Mouse (Mus musculus) heart, embryonic 12.5 days (tissue): Measurements from ENCODE around the gene Dpp6. TPM values are rescaled to one million over a fixed set of nuclear protein-coding genes. Genes with fewer than 3 reads are reported as not detected.

Experiments used
- ATAC-seq: fragments of 200-750 bp; cut with Nextera tagmentation; 2 replicates; pipeline ENCODE4 v1.8.0; 2017; ENCODE audit warnings: moderate TSS enrichment, moderate library complexity; ENCODE audit not compliant: insufficient number of reproducible peaks, low FRiP score
- H3K27ac ChIP-seq: fragments of 300-500 bp; sonication (generic); 2 replicates; pipeline ENCODE4 v1.5.1; 2016; ENCODE audit warnings: mild to moderate bottlenecking, moderate library complexity; ENCODE audit not compliant: poor library complexity, severe bottlenecking
- H3K27me3 ChIP-seq: fragments of 300-500 bp; sonication (generic); replicated peaks from 2 replicates; pipeline ENCODE4 v1.6.1; 2016; ENCODE audit warnings: mild to moderate bottlenecking, moderate library complexity
- H3K36me3 ChIP-seq: fragments of 300-500 bp; sonication (generic); 2 replicates; pipeline ENCODE4 v1.6.1; 2016; ENCODE audit warnings: mild to moderate bottlenecking, moderate library complexity
- H3K4me1 ChIP-seq: fragments of 300-500 bp; sonication (generic); replicated peaks from 2 replicates; pipeline ENCODE4 v1.6.1; 2016; ENCODE audit warnings: mild to moderate bottlenecking
- H3K4me2 ChIP-seq: fragments of 300-500 bp; sonication (generic); 2 replicates; pipeline ENCODE4 v1.6.1; 2016; ENCODE audit warnings: mild to moderate bottlenecking, moderate library complexity
- H3K4me3 ChIP-seq: fragments of 300-500 bp; sonication (generic); 2 replicates; pipeline ENCODE4 v1.5.1; 2016; ENCODE audit warnings: mild to moderate bottlenecking
- H3K9ac ChIP-seq: fragments of 300-500 bp; sonication (generic); 2 replicates; pipeline ENCODE4 v1.6.1; 2016; ENCODE audit warnings: mild to moderate bottlenecking, moderate library complexity
- H3K9me3 ChIP-seq: fragments of 300-500 bp; sonication (generic); replicated peaks from 2 replicates; pipeline ENCODE4 v1.6.1; 2016; ENCODE audit warnings: mild to moderate bottlenecking, moderate library complexity
- WGBS: fragments of 180-500 bp; shearing (Covaris S2); methylation state at CpG from one replicate; pipeline ENCODE4 v1.1.7; 2016; 5-methylcytosine and 5-hydroxymethylcytosine counted together
- polyA plus RNA-seq: library from polyadenylated mRNA; unstranded; fragments of >200 nt; fragmentation: Nextera tagmentation; extraction: Ambion mirVana; gene quantifications from 2 replicates; pipeline ENCODE4 v1.2.1, GENCODE M21; 2016

Gene Dpp6
- polyA plus RNA-seq, 1 experiment from 2014 or later, result 0.60 TPM

- no peak overlapping the region for H3K27ac ChIP-seq
- no peaks in the 10 kb centered on the region for H3K9me3 ChIP-seq
- H3K27me3 ChIP-seq, result no peaks in the 10 kb centered on the region
- H3K4me3 ChIP-seq, result no peak overlapping the region
- H3K4me2 ChIP-seq, result no peak overlapping the region
- 71% methylated on average over 8 of the region's 8 CpGs for WGBS
- no peak for ATAC-seq
- H3K4me1 ChIP-seq, result no peaks in the 10 kb centered on the region
- no peaks in the 10 kb centered on the region for H3K36me3 ChIP-seq
- no peak overlapping the region for H3K9ac ChIP-seq
These were observed 474.4 kb downstream of the Dpp6 start for GRCm38 (mm10) chr5:27291378-27291777.

- Histone ChIP-seq H3K36me3 (no peaks in the 10 kb centered on the region), H3K27ac (no peak overlapping the region), H3K9me3 (no peaks in the 10 kb centered on the region), H3K4me1 (no peaks in the 10 kb centered on the region), H3K27me3 (no peaks in the 10 kb centered on the region), H3K9ac (no peak overlapping the region), H3K4me2 (no peak overlapping the region), H3K4me3 (no peak overlapping the region)
- 82% methylated on average over 7 of the region's 7 CpGs for WGBS
- ATAC-seq, result no peak
These were observed 475.2 kb downstream of the Dpp6 start for GRCm38 (mm10) chr5:27292236-27292635.

GRCm38 (mm10) chr5:27304115-27304514, 487.1 kb downstream of the Dpp6 start:
- no peak for ATAC-seq
- H3K36me3 ChIP-seq, result no peaks in the 10 kb centered on the region
- no peak overlapping the region for H3K4me3 ChIP-seq
- H3K27ac ChIP-seq, result no peak overlapping the region
- no peak overlapping the region for H3K4me2 ChIP-seq
- WGBS, result 67% methylated on average over 2 of the region's 2 CpGs
- no peaks in the 10 kb centered on the region for H3K9me3 ChIP-seq
- H3K27me3 ChIP-seq, result no peaks in the 10 kb centered on the region
- no peak overlapping the region for H3K9ac ChIP-seq
- no peaks in the 10 kb centered on the region for H3K4me1 ChIP-seq

- no peaks in the 10 kb centered on the region for H3K27me3 ChIP-seq
- no peak overlapping the region for H3K4me2 ChIP-seq
- no peak overlapping the region for H3K4me3 ChIP-seq
- H3K9ac ChIP-seq, result no peak overlapping the region
- 63% methylated on average over 4 of the region's 4 CpGs for WGBS
- no peaks in the 10 kb centered on the region for H3K9me3 ChIP-seq
- no peak for ATAC-seq
- no peak overlapping the region for H3K27ac ChIP-seq
- no peaks in the 10 kb centered on the region for H3K36me3 ChIP-seq
- H3K4me1 ChIP-seq, result no peaks in the 10 kb centered on the region
These were observed 489.6 kb downstream of the Dpp6 start for GRCm38 (mm10) chr5:27306497-27307152.

GRCm38 (mm10) chr5:27310217-27310616, 493.2 kb downstream of the Dpp6 start:
- H3K4me1 ChIP-seq, result no peaks in the 10 kb centered on the region
- H3K9ac ChIP-seq, result no peak overlapping the region
- H3K4me2 ChIP-seq, result no peak overlapping the region
- no peaks in the 10 kb centered on the region for H3K36me3 ChIP-seq
- 52% methylated on average over 2 of the region's 2 CpGs for WGBS
- ATAC-seq, result no peak
- H3K9me3 ChIP-seq, result no peaks in the 10 kb centered on the region
- no peak overlapping the region for H3K4me3 ChIP-seq
- H3K27me3 ChIP-seq, result no peaks in the 10 kb centered on the region
- no peak overlapping the region for H3K27ac ChIP-seq

- H3K9me3 ChIP-seq, result no peaks in the 10 kb centered on the region
- H3K27ac ChIP-seq, result no peak overlapping the region
- H3K4me1 ChIP-seq, result no peaks in the 10 kb centered on the region
- no peak overlapping the region for H3K9ac ChIP-seq
- ATAC-seq, result no peak
- no peaks in the 10 kb centered on the region for H3K27me3 ChIP-seq
- H3K4me3 ChIP-seq, result no peak overlapping the region
- H3K36me3 ChIP-seq, result no peaks in the 10 kb centered on the region
- 35% methylated on average over 1 of the region's 1 CpGs for WGBS
- H3K4me2 ChIP-seq, result no peak overlapping the region
These were observed 499.7 kb downstream of the Dpp6 start for GRCm38 (mm10) chr5:27316674-27317073.

GRCm38 (mm10) chr5:27317264-27317663, 500.3 kb downstream of the Dpp6 start:
- H3K4me1 ChIP-seq, result no peaks in the 10 kb centered on the region
- no peak overlapping the region for H3K4me3 ChIP-seq
- no peaks in the 10 kb centered on the region for H3K36me3 ChIP-seq
- no peak overlapping the region for H3K9ac ChIP-seq
- no peaks in the 10 kb centered on the region for H3K27me3 ChIP-seq
- no peak for ATAC-seq
- H3K27ac ChIP-seq, result no peak overlapping the region
- no peaks in the 10 kb centered on the region for H3K9me3 ChIP-seq
- no peak overlapping the region for H3K4me2 ChIP-seq

GRCm38 (mm10) chr5:27317832-27318231, 500.8 kb downstream of the Dpp6 start:
- Histone ChIP-seq H3K4me1 (no peaks in the 10 kb centered on the region), H3K9ac (no peak overlapping the region), H3K27me3 (no peaks in the 10 kb centered on the region), H3K36me3 (no peaks in the 10 kb centered on the region), H3K27ac (no peak overlapping the region), H3K9me3 (no peaks in the 10 kb centered on the region), H3K4me3 (no peak overlapping the region), H3K4me2 (no peak overlapping the region)
- 79% methylated on average over 1 of the region's 1 CpGs for WGBS
- no peak for ATAC-seq

- Histone ChIP-seq H3K4me3 (no peak overlapping the region), H3K27ac (no peak overlapping the region), H3K36me3 (no peaks in the 10 kb centered on the region), H3K4me1 (no peaks in the 10 kb centered on the region), H3K27me3 (no peaks in the 10 kb centered on the region), H3K9me3 (no peaks in the 10 kb centered on the region), H3K4me2 (no peak overlapping the region), H3K9ac (no peak overlapping the region)
- no peak for ATAC-seq
- 85% methylated on average over 4 of the region's 4 CpGs for WGBS
These were observed 502.7 kb downstream of the Dpp6 start for GRCm38 (mm10) chr5:27319731-27320130.

- no peak overlapping the region for H3K9ac ChIP-seq
- no peaks in the 10 kb centered on the region for H3K27me3 ChIP-seq
- H3K36me3 ChIP-seq, result no peaks in the 10 kb centered on the region
- no peak overlapping the region for H3K4me3 ChIP-seq
- no peaks in the 10 kb centered on the region for H3K9me3 ChIP-seq
- WGBS, result 69% methylated on average over 3 of the region's 3 CpGs
- H3K4me1 ChIP-seq, result no peaks in the 10 kb centered on the region
- no peak overlapping the region for H3K4me2 ChIP-seq
- no peak overlapping the region for H3K27ac ChIP-seq
- ATAC-seq, result no peak
These were observed 506.1 kb downstream of the Dpp6 start for GRCm38 (mm10) chr5:27322895-27323792.

GRCm38 (mm10) chr5:27324346-27324928, 507.4 kb downstream of the Dpp6 start:
- H3K4me3 ChIP-seq, result no peak overlapping the region
- H3K4me1 ChIP-seq, result no peaks in the 10 kb centered on the region
- no peaks in the 10 kb centered on the region for H3K36me3 ChIP-seq
- WGBS, result 54% methylated on average over 3 of the region's 3 CpGs
- ATAC-seq, result no peak
- no peak overlapping the region for H3K27ac ChIP-seq
- H3K9ac ChIP-seq, result no peak overlapping the region
- H3K9me3 ChIP-seq, result no peaks in the 10 kb centered on the region
- no peak overlapping the region for H3K4me2 ChIP-seq
- H3K27me3 ChIP-seq, result no peaks in the 10 kb centered on the region
